Mouse (Mus musculus) CD4-positive, CD25-positive, alpha-beta regulatory T cell, adult 9 weeks (primary cell): ENCODE data around the gene Cela3a. TPM values are rescaled to one million over a fixed set of nuclear protein-coding genes. Genes with fewer than 3 reads are reported as not detected.

Experiments
- polyA plus RNA-seq: library from polyadenylated mRNA; unstranded; fragments of 100-300 nt; shearing (Covaris generic); gene quantifications from one replicate; pipeline ENCODE4 v1.2.1, GENCODE M21; 2017

The Cela3a gene
- not detected for polyA plus RNA-seq

GRCm38 (mm10) chr4:137409691-137410090 is at the start of gene Cela3a:
Gene Cela3a (minus strand): TSS chr4:137409791.

DNA sequence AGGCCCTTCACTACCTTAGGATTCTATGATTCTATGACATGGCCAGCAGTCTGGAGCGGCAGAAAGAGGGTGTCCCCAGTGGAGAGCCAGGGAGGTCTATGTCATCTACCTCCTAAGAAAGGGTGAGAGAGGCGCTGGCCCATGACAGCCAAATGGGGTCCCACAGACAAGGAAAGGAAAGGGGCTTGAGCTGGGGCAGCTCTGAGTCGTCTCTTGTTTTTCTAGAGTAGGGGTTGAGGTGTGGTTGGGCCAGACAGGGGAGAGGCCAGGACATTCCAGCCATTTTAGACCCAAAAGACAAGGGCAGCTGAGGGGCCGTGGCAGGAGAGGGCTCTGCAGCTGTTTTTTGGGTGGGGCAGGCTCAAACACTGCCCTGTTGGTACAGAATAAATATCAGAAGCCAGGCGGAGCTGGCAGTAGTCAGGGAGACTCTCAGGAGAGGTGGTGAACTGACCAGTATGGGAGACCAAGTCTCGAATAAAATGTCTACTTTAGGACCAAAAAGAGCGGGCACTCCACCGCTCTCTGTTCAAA is 43.7 kb upstream of the Cela3a start, which contains the start of gene 1700013G24Rik:
Gene 1700013G24Rik (plus strand): TSS at position 51 of the 534 bp plus-strand sequence.

GRCm38 (mm10) chr4:137430502-137430901 is 20.9 kb upstream of the Cela3a start, which contains the start of gene Cela3b:
Gene Cela3b (minus strand): TSS chr4:137430540.

GRCm38 (mm10) chr4:137357517-137358254 is 51.9 kb downstream of the Cela3a start, which contains the start of gene Cdc42:
Gene Cdc42 (minus strand): TSS chr4:137357720.

Other genes starting within 250 kb of the Cela3a start
- 0.21 TPM for gene Wnt4, start 132.3 kb downstream of the Cela3a start, polyA plus RNA-seq
- gene Cdc42, start 52.1 kb downstream of the Cela3a start, polyA plus RNA-seq, result 845 TPM
- not detected for gene Cela3b, start 20.7 kb upstream of the Cela3a start, polyA plus RNA-seq
- gene 1700013G24Rik, start 43.5 kb upstream of the Cela3a start, polyA plus RNA-seq, result not detected
- not detected for gene Hspg2, start 59.0 kb upstream of the Cela3a start, polyA plus RNA-seq
- gene Ldlrad2, start 164.8 kb upstream of the Cela3a start, polyA plus RNA-seq, result not detected
- 51.7 TPM for gene Usp48, start 184.0 kb upstream of the Cela3a start, polyA plus RNA-seq